Mouse (Mus musculus) frontal cortex, adult 2 months (tissue): Measurements from ENCODE around the gene Kir3dl2. TPM values are rescaled to one million over a fixed set of nuclear protein-coding genes. Genes with fewer than 3 reads are reported as not detected.
A peak's percentile ranks its signal among the peaks of the same experiment; 100 is the strongest.
"Not testable (repeated sequence)": the region's sequence is repeated elsewhere in the genome, so short reads cannot be mapped to it uniquely, and the experiment has no call there.

ENCODE experiments used
- DNase-seq, 2 experiments: peaks; one replicate each; pipeline ENCODE4 v3.0.0; 2022; ENCODE audit warnings: low spot score in 1 of 2; ENCODE audit errors: extremely low spot score in 1 of 2
- polyA plus RNA-seq: library from polyadenylated mRNA; depleted of rRNA; stranded (reverse); fragments of >200 nt; gene quantifications from 2 replicates; pipeline ENCODE4 v1.2.3, GENCODE M21; 2012; rRNA removed

Kir3dl2 gene
- 0.12 TPM in 1 of 2 replicates, not detected in the other for polyA plus RNA-seq

- DNase-seq: not testable (repeated sequence)
Observed at GRCm38 (mm10) chrX:136543956-136544355, at the start of gene Kir3dl2. TSS of gene Kir3dl2 (minus strand) at chrX:136544056.

- no peak for DNase-seq
Observed at GRCm38 (mm10) chrX:136590897-136591257, 47.0 kb upstream of the Kir3dl2 start.

GRCm38 (mm10) chrX:136590199-136590896 lies 46.5 kb upstream of the Kir3dl2 start, which contains the start of gene Tceal3:
TSS of gene Tceal3 (plus strand) at chrX:136590842.
- DNase-seq: peak; percentile 56 to 90

DNA sequence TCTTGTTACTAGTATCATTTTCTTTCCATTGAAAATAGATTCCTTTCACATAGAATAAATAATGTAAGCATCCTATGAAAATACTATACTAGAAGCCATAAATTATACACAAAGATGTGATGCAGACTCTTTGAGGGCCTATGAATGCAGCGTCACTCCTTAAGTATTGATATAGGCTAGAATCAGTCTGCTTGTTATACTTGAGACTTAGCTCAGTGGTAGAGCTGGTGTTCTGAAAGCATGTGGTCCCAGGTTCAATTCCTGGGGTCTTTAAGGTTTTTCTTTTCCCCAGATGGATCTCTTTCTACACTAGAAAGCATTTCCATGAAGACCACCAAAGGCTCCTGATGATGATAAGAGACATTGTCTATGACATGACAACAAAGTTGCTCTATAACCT lies 40.8 kb upstream of the Kir3dl2 start:
- no peak for DNase-seq

DNA sequence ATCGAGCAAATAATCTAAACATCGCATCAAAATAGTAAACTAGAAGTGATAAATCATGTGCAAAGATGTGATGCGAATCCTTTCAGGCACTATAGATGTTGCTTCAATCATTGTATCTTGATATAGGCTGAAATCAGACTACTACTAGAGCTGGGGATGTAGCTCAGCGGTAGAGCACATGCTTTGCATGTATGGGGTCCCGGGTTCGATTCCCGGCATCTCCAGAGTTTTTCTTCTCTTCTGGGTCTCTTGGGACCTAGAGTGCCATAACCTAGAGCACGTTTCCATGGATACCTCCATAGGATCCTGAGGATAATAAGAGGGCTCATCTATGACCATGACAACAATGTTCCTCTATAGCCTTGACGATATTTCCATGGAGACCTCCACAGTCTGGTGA lies 25.2 kb upstream of the Kir3dl2 start:
- DNase-seq: not testable (repeated sequence)

DNA sequence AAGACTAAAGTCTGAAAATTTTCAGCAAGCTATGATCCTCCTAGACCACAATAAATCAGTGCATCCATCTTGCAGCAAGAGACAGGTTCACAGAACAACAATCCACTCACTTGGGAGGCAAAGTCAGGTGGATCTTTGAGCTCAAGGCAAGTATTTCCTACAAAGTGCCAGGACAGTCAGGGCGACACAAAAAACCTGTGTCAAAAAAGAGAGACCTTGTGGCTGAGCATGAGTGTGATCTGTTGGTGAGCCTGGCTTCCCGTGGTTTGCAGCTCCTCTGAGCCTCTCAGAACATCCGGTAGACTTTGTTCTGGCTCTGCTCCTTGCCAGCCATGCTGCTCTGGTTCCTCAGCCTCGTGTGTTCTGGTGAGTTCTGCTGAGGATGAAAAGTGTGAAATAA lies 26.2 kb downstream of the Kir3dl2 start, which contains the start of gene Kir3dl1:
Gene Kir3dl1 (plus strand): TSS at position 301 of the 400 bp plus-strand sequence.
- not testable (repeated sequence) for DNase-seq

Other genes starting within 250 kb of the Kir3dl2 start
- not detected in 2 replicates for gene Kir3dl1, start 26.1 kb downstream of the Kir3dl2 start, polyA plus RNA-seq
- 346 and 420 TPM in 2 replicates for gene Tceal3, start 46.8 kb upstream of the Kir3dl2 start, polyA plus RNA-seq
- gene Tceal1, start 163.9 kb upstream of the Kir3dl2 start, polyA plus RNA-seq: 17.2 and 20.2 TPM in 2 replicates
- gene Morf4l2, start 199.6 kb upstream of the Kir3dl2 start, polyA plus RNA-seq: 282 and 312 TPM in 2 replicates
- 1.3 and 1.7 TPM in 2 replicates for gene Glra4, start 236.1 kb upstream of the Kir3dl2 start, polyA plus RNA-seq